Mouse (Mus musculus) hindbrain, embryonic 10.5 days (tissue): Measurements from ENCODE around the gene Rgl3. TPM values are rescaled to one million over a fixed set of nuclear protein-coding genes. Genes with fewer than 3 reads are reported as not detected.
A peak's percentile ranks its signal among the peaks of the same experiment; 100 is the strongest.

ENCODE experiments used
- DNase-seq: peaks from one replicate; pipeline ENCODE4 v3.0.0-alpha.2; 2017; ENCODE audit warnings: low spot score
- H3K27ac ChIP-seq: fragments of 300-500 bp; sonication (generic); 2 replicates; pipeline ENCODE4 v1.5.1; 2016; ENCODE audit warnings: mild to moderate bottlenecking, moderate library complexity
- H3K27me3 ChIP-seq: fragments of 300-500 bp; sonication (generic); 2 replicates; pipeline ENCODE4 v1.6.1; 2016; ENCODE audit warnings: mild to moderate bottlenecking; ENCODE audit not compliant: poor library complexity, insufficient read depth, severe bottlenecking
- H3K36me3 ChIP-seq: fragments of 300-500 bp; sonication (generic); 2 replicates; pipeline ENCODE4 v1.6.1; 2016; ENCODE audit warnings: mild to moderate bottlenecking, moderate library complexity
- H3K4me1 ChIP-seq: fragments of 300-500 bp; sonication (generic); replicated peaks from 2 replicates; pipeline ENCODE4 v1.6.1; 2016; ENCODE audit warnings: mild to moderate bottlenecking
- H3K4me3 ChIP-seq: fragments of 300-500 bp; sonication (generic); 2 replicates; pipeline ENCODE4 v1.5.1; 2016; ENCODE audit warnings: mild to moderate bottlenecking, moderate library complexity
- H3K9me3 ChIP-seq: fragments of 300-500 bp; sonication (generic); 2 replicates; pipeline ENCODE4 v1.6.1; 2016; ENCODE audit warnings: mild to moderate bottlenecking, moderate library complexity
- WGBS: fragments of 180-500 bp; shearing (Covaris S2); methylation state at CpG from one replicate; pipeline ENCODE4 v1.1.7; 2016; 5-methylcytosine and 5-hydroxymethylcytosine counted together
- polyA plus RNA-seq: library from polyadenylated mRNA; unstranded; fragments of >200 nt; fragmentation: Nextera tagmentation; extraction: Ambion mirVana; gene quantifications from 2 replicates; pipeline ENCODE4 v1.2.1, GENCODE M21; 2016

The Rgl3 gene
- polyA plus RNA-seq, 1 experiment from 2014 or later: 3.7 TPM

- Histone ChIP-seq H3K4me1 (peaks cover 24% of the 10 kb centered on the region), H3K36me3 (peaks cover 11% of the 10 kb centered on the region), H3K9me3 (no peaks in the 10 kb centered on the region), H3K4me3 (peak within 1 kb of the TSS; percentile 62), H3K27ac (peak within 1 kb of the TSS; percentile 85), H3K27me3 (peaks cover 30% of the 10 kb centered on the region)
- WGBS: 3% methylated on average over 42 of the region's 43 CpGs
- DNase-seq: peak; percentile 98
Measured at GRCm38 (mm10) chr9:21936692-21937570, 52.3 kb downstream of the Rgl3 start, which contains the start of gene Plppr2. TSS of gene Plppr2 (plus strand) at chr9:21937033.

GRCm38 (mm10) chr9:21935466-21936131 lies 53.6 kb downstream of the Rgl3 start:
- DNase-seq: no peak
- no peaks in the 10 kb centered on the region for H3K9me3 ChIP-seq
- peaks cover 30% of the 10 kb centered on the region for H3K27me3 ChIP-seq
- whole genome bisulfite sequencing: 87% methylated on average over 7 of the region's 7 CpGs
- H3K4me3 ChIP-seq: no peak overlapping the region
- H3K36me3 ChIP-seq: peaks cover 1% of the 10 kb centered on the region
- peaks cover 24% of the 10 kb centered on the region for H3K4me1 ChIP-seq
- no peak overlapping the region for H3K27ac ChIP-seq

- H3K27ac ChIP-seq: no peak overlapping the region
- 87% methylated on average over 12 of the region's 12 CpGs for WGBS
- H3K4me3 ChIP-seq: no peak overlapping the region
- peaks cover 30% of the 10 kb centered on the region for H3K27me3 ChIP-seq
- H3K36me3 ChIP-seq: no peaks in the 10 kb centered on the region
- DNase-seq: no peak
- peaks cover 24% of the 10 kb centered on the region for H3K4me1 ChIP-seq
- H3K9me3 ChIP-seq: no peaks in the 10 kb centered on the region
Measured at GRCm38 (mm10) chr9:21934021-21934420, 55.2 kb downstream of the Rgl3 start.

GRCm38 (mm10) chr9:21932445-21933137 lies 56.7 kb downstream of the Rgl3 start:
- Histone ChIP-seq H3K4me1 (peaks cover 18% of the 10 kb centered on the region), H3K27ac (no peak overlapping the region), H3K27me3 (peaks cover 21% of the 10 kb centered on the region), H3K36me3 (no peaks in the 10 kb centered on the region), H3K9me3 (no peaks in the 10 kb centered on the region), H3K4me3 (no peak overlapping the region)
- WGBS: 59% methylated on average over 12 of the region's 12 CpGs
- DNase-seq: no peak

- no peak overlapping the region for H3K27ac ChIP-seq
- 78% methylated on average over 2 of the region's 2 CpGs for WGBS
- no peak overlapping the region for H3K4me3 ChIP-seq
- no peak for DNase-seq
- no peaks in the 10 kb centered on the region for H3K36me3 ChIP-seq
- H3K27me3 ChIP-seq: peaks cover 20% of the 10 kb centered on the region
- peaks cover 15% of the 10 kb centered on the region for H3K4me1 ChIP-seq
- no peaks in the 10 kb centered on the region for H3K9me3 ChIP-seq
Measured at GRCm38 (mm10) chr9:21932006-21932405, 57.2 kb downstream of the Rgl3 start.

- Histone ChIP-seq H3K4me3 (no peak overlapping the region), H3K9me3 (no peaks in the 10 kb centered on the region), H3K27ac (no peak overlapping the region), H3K4me1 (peaks cover 20% of the 10 kb centered on the region), H3K27me3 (peaks cover 16% of the 10 kb centered on the region; the same call in 1 of the 2 replicates), H3K36me3 (peaks cover 10% of the 10 kb centered on the region)
- 86% methylated on average over 3 of the region's 3 CpGs for WGBS
- DNase-seq: no peak
Measured at GRCm38 (mm10) chr9:21929208-21929607, 60.0 kb downstream of the Rgl3 start.

- peak within 1 kb of the TSS; percentile 64 for H3K4me3 ChIP-seq
- no peaks in the 10 kb centered on the region for H3K27me3 ChIP-seq
- WGBS: under 1% methylated on average over 28 of the region's 28 CpGs
- no peaks in the 10 kb centered on the region for H3K9me3 ChIP-seq
- peak; percentile 96 for DNase-seq
- H3K36me3 ChIP-seq: peaks cover 15% of the 10 kb centered on the region
- peak within 1 kb of the TSS; percentile 84 for H3K27ac ChIP-seq
- H3K4me1 ChIP-seq: peaks cover 16% of the 10 kb centered on the region
Measured at GRCm38 (mm10) chr9:21927208-21927753, 62.0 kb downstream of the Rgl3 start, which contains the start of the genes Ccdc159 and Tmem205. TSS of gene Ccdc159 (plus strand) at chr9:21927471. TSS of gene Tmem205 (minus strand) at chr9:21927556.

- no peaks in the 10 kb centered on the region for H3K9me3 ChIP-seq
- no peaks in the 10 kb centered on the region for H3K27me3 ChIP-seq
- H3K4me1 ChIP-seq: peaks cover 16% of the 10 kb centered on the region
- peak overlapping the region; percentile 84 for H3K27ac ChIP-seq
- 6% methylated on average over 6 of the region's 6 CpGs for WGBS
- H3K36me3 ChIP-seq: peaks cover 17% of the 10 kb centered on the region
- H3K4me3 ChIP-seq: peak overlapping the region; percentile 64
- peak; percentile 29 for DNase-seq
Measured at GRCm38 (mm10) chr9:21926784-21927183, 62.5 kb downstream of the Rgl3 start.

- WGBS: 84% methylated on average over 6 of the region's 6 CpGs
- no peaks in the 10 kb centered on the region for H3K27me3 ChIP-seq
- H3K9me3 ChIP-seq: no peaks in the 10 kb centered on the region
- no peak overlapping the region for H3K27ac ChIP-seq
- DNase-seq: no peak
- peaks cover 16% of the 10 kb centered on the region for H3K4me1 ChIP-seq
- H3K36me3 ChIP-seq: peaks cover 19% of the 10 kb centered on the region
- H3K4me3 ChIP-seq: peak overlapping the region; percentile 64
Measured at GRCm38 (mm10) chr9:21926155-21926554, 63.1 kb downstream of the Rgl3 start.

GRCm38 (mm10) chr9:21925506-21925905 lies 63.7 kb downstream of the Rgl3 start:
- Histone ChIP-seq H3K4me1 (peaks cover 16% of the 10 kb centered on the region), H3K4me3 (no peak overlapping the region), H3K9me3 (no peaks in the 10 kb centered on the region), H3K27me3 (no peaks in the 10 kb centered on the region), H3K36me3 (peaks cover 19% of the 10 kb centered on the region), H3K27ac (no peak overlapping the region)
- WGBS: 96% methylated on average over 1 of the region's 1 CpGs
- no peak for DNase-seq

GRCm38 (mm10) chr9:21925034-21925433 lies 64.2 kb downstream of the Rgl3 start:
- H3K36me3 ChIP-seq: peaks cover 19% of the 10 kb centered on the region
- H3K27me3 ChIP-seq: no peaks in the 10 kb centered on the region
- no peak for DNase-seq
- no peak overlapping the region for H3K4me3 ChIP-seq
- H3K4me1 ChIP-seq: peaks cover 16% of the 10 kb centered on the region
- H3K9me3 ChIP-seq: no peaks in the 10 kb centered on the region
- no peak overlapping the region for H3K27ac ChIP-seq
- WGBS: 89% methylated on average over 3 of the region's 3 CpGs

- Histone ChIP-seq H3K4me3 (no peak overlapping the region), H3K27me3 (no peaks in the 10 kb centered on the region), H3K27ac (no peak overlapping the region), H3K36me3 (peaks cover 19% of the 10 kb centered on the region), H3K9me3 (no peaks in the 10 kb centered on the region), H3K4me1 (peaks cover 16% of the 10 kb centered on the region)
- WGBS: 83% methylated on average over 6 of the region's 6 CpGs
- DNase-seq: no peak
Measured at GRCm38 (mm10) chr9:21924099-21924493, 65.2 kb downstream of the Rgl3 start.
